8 mouse cellular contexts compared by ENCODE assay signal in the genomic region with DNA sequence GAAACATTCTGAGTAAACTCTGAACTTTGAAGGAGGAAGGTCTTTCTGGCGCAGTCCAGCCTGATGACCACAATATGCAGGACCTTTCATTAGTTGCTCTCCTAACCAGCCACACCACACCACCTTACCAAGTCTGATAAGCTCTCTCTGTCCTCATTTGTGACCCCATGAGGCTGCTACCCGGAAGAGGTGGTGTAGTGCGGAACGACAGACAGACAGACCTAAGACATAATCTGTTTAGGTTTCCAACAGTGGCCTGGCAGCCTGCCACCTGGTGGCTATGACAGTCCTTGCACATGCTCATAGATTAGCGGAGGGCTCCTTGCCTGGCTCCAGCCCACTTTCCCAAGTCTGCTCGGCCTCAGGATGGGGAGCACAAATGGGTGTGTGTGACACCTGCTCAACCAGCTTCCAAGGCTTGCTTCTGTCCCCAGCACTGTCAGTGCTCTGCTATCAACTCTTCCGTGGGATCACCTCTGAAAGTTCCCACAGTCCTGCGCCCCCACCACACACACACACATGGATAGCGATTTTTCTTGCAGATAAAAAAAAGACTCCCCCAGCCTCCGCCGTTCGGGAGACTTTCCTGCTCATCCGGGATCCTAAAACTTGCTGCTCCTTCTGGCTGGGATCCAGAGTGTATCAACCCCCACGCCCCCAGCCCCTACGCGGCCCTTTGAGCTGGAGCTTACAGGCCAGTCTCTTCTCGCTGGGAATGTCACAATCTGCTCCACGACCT. TPM values are rescaled to one million over a fixed set of nuclear protein-coding genes. Genes with fewer than 3 reads are reported as not detected.
DNase-seq lines count a peak whose midpoint lies in the region; ATAC-seq and TF ChIP-seq lines count a peak whose summit lies in the region.

No protein-coding gene starts in this region.

- peak; percentile 66 for DNase-seq in ovary, postnatal 36 days (ENCODE audit: low spot score)
- DNase-seq in ovary, postnatal 10 days (ENCODE audit: low spot score) = no peak
- DNase-seq in c-Kit-positive CD71-positive TER-119-negative erythroid progenitor cells, embryonic 14.5 days (ENCODE audit: low read depth) = peak; percentile 39
- DNase-seq in frontal cortex, adult 2 months (ENCODE audit: extremely low spot score in 1 of 2, low spot score in 1 of 2) = peak; percentile 21 to 69
- DNase-seq in thymus, postnatal 25 days = peak; percentile 84

- peak; percentile 34 for ATAC-seq in intestine, postnatal 0 days
- 0 out of 2 replicates have a peak, but pooled peaks have one; percentile 10 for ATAC-seq in liver, embryonic 12.5 days
- no peak for ATAC-seq in neural tube, embryonic 12.5 days (ENCODE audit: low FRiP score, low read depth)

- H3K27ac ChIP-seq in intestine, postnatal 0 days (ENCODE audit: low read depth, low read length) = no peak overlapping the region
- H3K27ac ChIP-seq in liver, embryonic 12.5 days = no peak overlapping the region
- H3K27ac ChIP-seq in neural tube, embryonic 12.5 days = no peak overlapping the region

- peaks cover 18% of the 10 kb centered on the region for H3K27me3 ChIP-seq in intestine, postnatal 0 days (replicated peaks; ENCODE audit: control insufficient read depth, insufficient read depth, low read length)
- H3K27me3 ChIP-seq in liver, embryonic 12.5 days (replicated peaks) = peaks cover 99% of the 10 kb centered on the region
- H3K27me3 ChIP-seq in neural tube, embryonic 12.5 days (replicated peaks) = peaks cover 63% of the 10 kb centered on the region

- no peaks in the 10 kb centered on the region for H3K36me3 ChIP-seq in intestine, postnatal 0 days (ENCODE audit: control insufficient read depth, insufficient read depth)
- no peaks in the 10 kb centered on the region for H3K36me3 ChIP-seq in liver, embryonic 12.5 days
- no peaks in the 10 kb centered on the region for H3K36me3 ChIP-seq in neural tube, embryonic 12.5 days

- WGBS in intestine, postnatal 0 days = 19% methylated on average over 18 of the region's 18 CpGs
- 19% methylated on average over 18 of the region's 18 CpGs for WGBS in liver, embryonic 12.5 days (ENCODE audit: insufficient replicate concordance)
- 24% methylated on average over 18 of the region's 18 CpGs for WGBS in neural tube, embryonic 12.5 days

- no peak overlapping the region for H3K9ac ChIP-seq in intestine, postnatal 0 days (ENCODE audit: low read depth, low read length)
- H3K9ac ChIP-seq in liver, embryonic 12.5 days = no peak overlapping the region
- H3K9ac ChIP-seq in neural tube, embryonic 12.5 days = 0 out of 2 replicates have a peak overlapping the region, but pooled peaks have one; percentile 8

- TF ChIP-seq CTCF in intestine, postnatal 0 days (IDR thresholded peaks at IDR 0.05; ENCODE audit: low read depth) = peak; percentile 94

- H3K4me3 ChIP-seq in intestine, postnatal 0 days (ENCODE audit: low read depth, low read length) = peak overlapping the region; percentile 18
- no peak overlapping the region for H3K4me3 ChIP-seq in liver, embryonic 12.5 days
- peak overlapping the region; percentile 9; the same call in 1 of the 2 replicates for H3K4me3 ChIP-seq in neural tube, embryonic 12.5 days

- H3K4me1 ChIP-seq in intestine, postnatal 0 days (replicated peaks; ENCODE audit: control insufficient read depth, insufficient read depth, low read length) = peaks cover 11% of the 10 kb centered on the region; the same call in 1 of the 2 replicates
- H3K4me1 ChIP-seq in liver, embryonic 12.5 days = peaks cover 39% of the 10 kb centered on the region
- H3K4me1 ChIP-seq in neural tube, embryonic 12.5 days = peaks cover 30% of the 10 kb centered on the region

- H3K4me2 ChIP-seq in intestine, postnatal 0 days (replicated peaks; ENCODE audit: low read depth) = peak overlapping the region; percentile 59
- H3K4me2 ChIP-seq in liver, embryonic 12.5 days = peak overlapping the region; percentile 26; the same call in 1 of the 2 replicates
- H3K4me2 ChIP-seq in neural tube, embryonic 12.5 days (replicated peaks) = peak overlapping the region; percentile 48

- H3K9me3 ChIP-seq in intestine, postnatal 0 days (ENCODE audit: control insufficient read depth) = no peaks in the 10 kb centered on the region
- no peaks in the 10 kb centered on the region for H3K9me3 ChIP-seq in liver, embryonic 12.5 days (replicated peaks)
- no peaks in the 10 kb centered on the region for H3K9me3 ChIP-seq in neural tube, embryonic 12.5 days

RNA-seq across cellular contexts. Expression of a gene that starts 5.6 kb away (rescaled TPM):
- 0.10 and 0.15 TPM in 2 replicates for polyA plus RNA-seq in frontal cortex, adult 2 months (2012; rRNA removed)
- 0.25 and 0.30 TPM in 2 replicates for polyA plus RNA-seq in intestine, postnatal 0 days (2015; fragmentation: Nextera tagmentation; extraction: Ambion mirVana)
- 0.32 and 0.61 TPM in 2 replicates for polyA plus RNA-seq in liver, embryonic 12.5 days (2016; fragmentation: Nextera tagmentation; extraction: Ambion mirVana)
- polyA plus RNA-seq in neural tube, embryonic 12.5 days (2016; fragmentation: Nextera tagmentation; extraction: Ambion mirVana) = not detected in 2 replicates

RNA-seq across cellular contexts. Expression of a gene that starts 44.4 kb away (rescaled TPM):
- 10.2 and 10.6 TPM in 2 replicates for polyA plus RNA-seq in frontal cortex, adult 2 months (2012; rRNA removed)
- 22.6 and 24.1 TPM in 2 replicates for polyA plus RNA-seq in intestine, postnatal 0 days (2015; fragmentation: Nextera tagmentation; extraction: Ambion mirVana)
- 82.0 and 86.0 TPM in 2 replicates for polyA plus RNA-seq in liver, embryonic 12.5 days (2016; fragmentation: Nextera tagmentation; extraction: Ambion mirVana)
- 103 and 109 TPM in 2 replicates for polyA plus RNA-seq in neural tube, embryonic 12.5 days (2016; fragmentation: Nextera tagmentation; extraction: Ambion mirVana)

RNA-seq across cellular contexts. Expression of a gene that starts 56.0 kb away (rescaled TPM):
- polyA plus RNA-seq in frontal cortex, adult 2 months (2012; rRNA removed) = 43.0 and 48.3 TPM in 2 replicates
- 1.4 and 1.6 TPM in 2 replicates for polyA plus RNA-seq in intestine, postnatal 0 days (2015; fragmentation: Nextera tagmentation; extraction: Ambion mirVana)
- 0.57 and 0.64 TPM in 2 replicates for polyA plus RNA-seq in liver, embryonic 12.5 days (2016; fragmentation: Nextera tagmentation; extraction: Ambion mirVana)
- 9.7 and 10.5 TPM in 2 replicates for polyA plus RNA-seq in neural tube, embryonic 12.5 days (2016; fragmentation: Nextera tagmentation; extraction: Ambion mirVana)
